Mouse (Mus musculus) E14TG2a.4 (cell line): ENCODE results near the gene Apobec1.

Source experiments
- CTCF ChIP-seq: conservative IDR thresholded peaks from 2 replicates; pipeline ENCODE4 v1.5.1; 2014; ENCODE audit warnings: low read length
- NANOG ChIP-seq: IDR thresholded peaks from 2 replicates; pipeline ENCODE4 v1.6.1; 2014; ENCODE audit warnings: borderline replicate concordance, low read length, mixed read lengths
- POU5F1 ChIP-seq: IDR thresholded peaks from 2 replicates; pipeline ENCODE4 v1.6.1; 2014; ENCODE audit warnings: low read length, borderline replicate concordance

- TF ChIP-seq CTCF (peak; percentile 84), NANOG (no peak), POU5F1 (no peak)
Observed at GRCm38 (mm10) chr6:122560427-122560826, 41.8 kb downstream of the Apobec1 start.
